Mouse (Mus musculus) heart, postnatal 0 days (tissue): ENCODE results near the gene Snx5.

Experiments used
- CTCF ChIP-seq: IDR thresholded peaks from 2 replicates; pipeline ENCODE4 v1.5.1; 2016; ENCODE audit warnings: antibody characterized with exemption, control low read depth, low read depth
- EP300 ChIP-seq: IDR thresholded peaks from 2 replicates; pipeline ENCODE4 v1.6.1; 2016; ENCODE audit warnings: antibody characterized with exemption, low read depth

DNA sequence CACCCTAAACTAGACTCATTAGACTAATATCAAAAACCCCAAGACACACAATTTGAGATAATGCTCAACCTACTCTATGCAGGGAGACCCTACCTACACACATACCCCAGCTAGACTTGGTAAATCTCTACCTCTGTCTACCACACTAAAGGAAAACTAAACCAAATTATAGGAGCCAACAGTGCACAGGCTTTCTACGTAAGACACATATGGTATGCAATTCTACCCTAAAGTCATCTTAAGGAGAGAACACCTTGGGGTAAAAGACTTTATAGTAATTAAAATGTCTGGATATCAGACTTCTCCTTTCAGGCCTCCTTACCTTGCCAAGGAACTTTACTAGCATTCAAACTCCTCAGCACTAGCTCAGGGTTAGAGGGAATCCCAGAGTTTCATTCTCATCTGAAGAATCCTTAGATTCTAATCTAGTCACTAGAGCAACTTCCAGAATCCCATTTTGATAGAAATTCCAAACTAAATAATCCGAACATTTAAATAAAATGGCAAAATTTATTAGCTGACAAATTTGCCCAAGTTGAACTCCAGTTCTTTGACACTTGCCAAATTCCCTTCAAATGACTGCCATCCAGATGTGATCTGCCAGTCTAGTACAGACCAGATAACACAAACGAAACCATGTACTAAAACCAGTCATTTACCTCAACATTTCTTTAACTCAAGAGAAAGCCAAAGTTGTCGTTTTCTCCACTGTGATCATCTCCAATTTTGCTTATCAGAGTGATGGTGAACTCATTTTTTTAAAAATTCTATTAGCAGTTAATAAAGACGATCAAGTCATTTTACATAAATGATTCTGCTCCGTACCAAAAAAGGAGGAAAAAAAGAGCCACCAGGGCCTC, 2.0 kb downstream of the Snx5 start:
- TF ChIP-seq CTCF (no peak), EP300 (no peak)
